Mouse (Mus musculus): Measurements from ENCODE around the gene Gnmt.

DNA sequence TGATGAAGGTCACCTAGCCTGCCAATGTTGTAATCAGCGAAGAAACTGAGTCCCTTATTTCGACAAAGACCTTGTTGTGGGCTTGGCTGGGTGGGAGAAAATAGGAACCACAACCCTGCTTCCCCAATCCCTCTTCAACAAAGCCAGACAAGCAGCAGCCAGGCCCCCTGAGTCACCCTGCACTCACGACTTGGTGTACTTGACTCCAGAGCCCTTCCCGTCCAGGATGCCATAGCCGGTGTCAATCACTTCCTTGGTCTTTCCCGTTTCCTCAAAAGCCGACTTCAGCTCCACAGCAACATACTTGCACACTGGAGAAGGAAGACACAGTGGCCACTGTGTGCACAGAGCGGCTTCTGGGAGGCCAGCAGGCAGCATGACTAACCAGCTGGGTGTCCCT lies 18.3 kb upstream of the Gnmt start:
- no peak for TF ChIP-seq NRF1 (IDR thresholded peaks at IDR 0.05; ENCODE audit: insufficient read depth, low read depth, low read length, poor library complexity, severe bottlenecking)
- TF ChIP-seq CTCF (IDR thresholded peaks at IDR 0.05 in 2 of 3, conservative IDR thresholded peaks at IDR 0.05 in 1 of 3; ENCODE audit: control insufficient read depth in 1 of 3, insufficient read depth in 1 of 3, low read depth in 2 of 3, low read length in 3 of 3, poor library complexity in 1 of 3, severe bottlenecking in 1 of 3), result no peak
- TF ChIP-seq CHD2 (IDR thresholded peaks at IDR 0.05; ENCODE audit: low read length), result no peak
